Mouse (Mus musculus) kidney, postnatal 0 days (tissue): ENCODE data around the gene Arrdc5. TPM values are rescaled to one million over a fixed set of nuclear protein-coding genes. Genes with fewer than 3 reads are reported as not detected.

Source experiments
- ATAC-seq: fragments of 200-750 bp; cut with Nextera tagmentation; replicated peaks from 2 replicates; pipeline ENCODE4 v1.8.0; 2017; ENCODE audit warnings: low read depth, moderate number of reproducible peaks, moderate TSS enrichment, moderate library complexity; ENCODE audit not compliant: low FRiP score
- DNase-seq: peaks from one replicate; pipeline ENCODE4 v3.0.0-alpha.2; 2016; ENCODE audit warnings: low spot score
- H3K27ac ChIP-seq: fragments of 300-500 bp; sonication (generic); 2 replicates; pipeline ENCODE4 v1.5.1; 2014; ENCODE audit warnings: mild to moderate bottlenecking
- H3K27me3 ChIP-seq: fragments of 300-500 bp; sonication (generic); 2 replicates; pipeline ENCODE4 v1.6.1; 2014; ENCODE audit warnings: low read length, mixed read lengths; ENCODE audit not compliant: insufficient read depth
- H3K36me3 ChIP-seq: fragments of 300-500 bp; sonication (generic); 2 replicates; pipeline ENCODE4 v1.6.1; 2014; ENCODE audit warnings: low read length, mixed read lengths; ENCODE audit not compliant: insufficient read depth
- H3K4me1 ChIP-seq: fragments of 300-500 bp; sonication (generic); replicated peaks from 2 replicates; pipeline ENCODE4 v1.6.1; 2014; ENCODE audit warnings: antibody characterized with exemption, low read length, mixed read lengths; ENCODE audit not compliant: insufficient read depth
- H3K4me2 ChIP-seq: fragments of 300-500 bp; sonication (generic); 2 replicates; pipeline ENCODE4 v1.6.1; 2014; ENCODE audit warnings: mild to moderate bottlenecking, low read length, moderate library complexity, mixed read lengths
- H3K4me3 ChIP-seq: fragments of 300-500 bp; sonication (generic); replicated peaks from 2 replicates; pipeline ENCODE4 v1.5.1; 2014; ENCODE audit warnings: low read depth, low read length
- H3K9ac ChIP-seq: fragments of 300-500 bp; sonication (generic); 2 replicates; pipeline ENCODE4 v1.6.1; 2014; ENCODE audit warnings: low read depth, low read length
- H3K9me3 ChIP-seq: fragments of 300-500 bp; sonication (generic); replicated peaks from 2 replicates; pipeline ENCODE4 v1.6.1; 2016; ENCODE audit warnings: low read length, inconsistent platforms, mixed read lengths
- CTCF ChIP-seq: IDR thresholded peaks from 2 replicates; pipeline ENCODE4 v1.5.1; 2016; ENCODE audit warnings: antibody characterized with exemption, low read depth, mild to moderate bottlenecking, moderate library complexity
- WGBS: fragments of 180-500 bp; shearing (Covaris S2); extraction: QIAGEN DNeasy Blood & Tissue Kit; methylation state at CpG from one replicate; pipeline ENCODE4 v1.1.7; 2014; 5-methylcytosine and 5-hydroxymethylcytosine counted together
- polyA plus RNA-seq: library from polyadenylated mRNA; unstranded; fragments of >200 nt; fragmentation: Nextera tagmentation; extraction: Ambion mirVana; gene quantifications from 2 replicates; pipeline ENCODE4 v1.2.1, GENCODE M21; 2015

The Arrdc5 gene
- polyA plus RNA-seq, 1 experiment from 2014 or later = not detected

DNA sequence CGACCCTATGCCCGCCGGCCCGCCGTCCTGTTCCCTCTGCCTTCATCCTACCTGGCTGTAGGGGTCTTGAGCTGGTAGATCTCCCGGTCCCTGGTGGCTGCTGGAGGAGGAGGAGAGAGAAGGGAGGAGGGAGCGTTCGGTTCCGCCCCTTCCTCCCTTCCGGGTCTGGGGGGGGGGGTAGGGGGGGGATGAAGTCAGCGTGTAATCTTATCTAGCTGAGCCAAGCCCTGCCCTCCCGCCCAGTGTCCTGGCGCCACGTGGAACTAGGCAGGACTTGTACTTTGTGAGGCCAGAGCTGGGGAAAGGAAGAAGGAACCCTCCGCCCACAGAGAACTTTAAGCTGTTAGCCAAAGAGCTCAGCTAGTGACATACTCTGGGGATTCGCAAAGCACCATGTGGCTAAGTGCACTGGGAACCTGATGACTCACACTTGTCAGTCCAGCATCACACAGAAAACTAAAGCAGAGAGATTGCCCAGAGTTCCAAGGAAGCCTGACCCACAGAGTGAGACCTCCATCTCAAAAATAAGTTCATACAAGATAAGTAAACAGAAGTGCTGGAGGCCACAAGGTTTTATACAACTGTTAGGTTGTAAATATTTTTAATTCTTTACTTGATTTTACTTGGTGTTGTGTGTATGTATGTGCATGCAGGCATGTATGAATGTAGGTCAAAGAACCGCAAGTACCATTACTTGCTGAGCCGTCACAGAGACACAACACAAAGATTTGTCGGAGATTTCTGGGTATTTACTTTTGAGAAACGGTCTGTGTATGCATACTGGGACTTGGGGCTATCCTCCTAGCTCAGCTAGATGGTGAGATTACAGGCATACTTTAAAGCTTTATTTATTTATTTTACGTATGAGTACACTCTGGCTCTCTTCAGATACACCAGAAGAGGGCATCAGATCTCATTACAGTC, 23.2 kb downstream of the Arrdc5 start, which contains the start of gene Ticam1:
Gene Ticam1, minus strand, starts transcription at position 144 of the 924 bp plus-strand sequence.
- no peaks in the 10 kb centered on the region for H3K9me3 ChIP-seq
- no peaks in the 10 kb centered on the region for H3K27me3 ChIP-seq
- 5% methylated on average over 19 of the region's 21 CpGs for WGBS
- H3K27ac ChIP-seq = peak within 1 kb of the TSS; percentile 83
- H3K36me3 ChIP-seq = peaks cover 22% of the 10 kb centered on the region
- peaks cover 5% of the 10 kb centered on the region; the same call in 1 of the 2 replicates for H3K4me1 ChIP-seq
- peak within 1 kb of the TSS; percentile 52 for H3K9ac ChIP-seq
- H3K4me3 ChIP-seq = peak within 1 kb of the TSS; percentile 50
- DNase-seq = peak; percentile 99
- TF ChIP-seq CTCF = peak; percentile 61
- peak within 1 kb of the TSS; percentile 67 for H3K4me2 ChIP-seq
- peak; percentile 94 for ATAC-seq

DNA sequence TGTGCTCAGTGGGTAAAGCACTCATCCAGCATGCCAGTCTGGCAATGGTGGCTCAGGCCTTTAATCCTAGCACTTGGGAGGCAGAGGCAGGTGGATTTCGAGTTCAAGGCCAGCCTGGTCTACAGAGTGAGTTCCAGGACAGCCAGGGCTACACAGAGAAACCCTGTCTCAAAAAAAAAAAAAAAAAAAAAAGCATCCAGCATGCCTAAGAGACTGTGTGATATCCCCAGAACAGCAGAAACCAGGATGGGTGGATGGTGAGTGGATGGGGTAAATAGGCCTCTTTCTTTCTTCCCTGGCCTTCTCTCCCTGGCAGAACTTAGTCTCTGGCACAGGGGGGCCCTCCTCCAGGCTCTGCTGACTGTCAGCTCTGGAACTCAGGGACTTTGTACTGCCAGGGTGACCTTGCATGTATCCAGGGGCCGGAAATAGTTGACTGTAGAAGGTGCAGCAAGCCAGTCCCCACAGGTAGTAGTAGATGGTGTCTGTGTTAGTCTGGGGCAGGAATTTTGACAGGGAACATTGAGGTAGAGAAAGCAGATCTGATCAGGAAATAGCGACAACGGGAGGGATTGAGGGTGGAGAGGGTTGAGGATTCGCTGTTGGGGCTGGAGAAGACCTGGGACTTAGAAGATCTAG, 24.1 kb downstream of the Arrdc5 start:
- 17% methylated on average over 5 of the region's 5 CpGs for WGBS

DNA sequence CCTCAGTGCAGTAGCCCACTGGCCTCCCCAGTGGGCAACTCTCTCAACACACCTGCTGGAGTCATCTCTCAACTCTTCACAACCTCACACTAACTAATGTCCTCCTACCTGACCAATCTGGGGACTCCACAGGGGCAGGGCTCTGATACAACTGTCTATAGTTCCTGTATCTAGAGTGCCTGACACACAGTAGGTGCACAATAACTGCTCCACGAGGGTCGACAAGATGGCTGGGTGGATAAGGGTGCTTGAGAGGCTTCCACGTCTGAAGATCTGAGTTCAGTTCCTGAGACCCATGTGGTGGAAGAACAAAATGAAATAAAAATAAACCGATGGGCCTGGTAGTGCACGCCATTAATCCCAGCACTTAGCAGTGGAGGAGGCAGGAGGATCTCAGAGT, 26.1 kb downstream of the Arrdc5 start:
- DNase-seq (no peak), ATAC-seq (no peak)
- H3K9me3 ChIP-seq = no peaks in the 10 kb centered on the region
- H3K27me3 ChIP-seq = no peaks in the 10 kb centered on the region
- no peak overlapping the region for H3K9ac ChIP-seq
- peaks cover 11% of the 10 kb centered on the region for H3K36me3 ChIP-seq
- TF ChIP-seq CTCF = no peak
- no peak overlapping the region for H3K4me3 ChIP-seq
- peaks cover 5% of the 10 kb centered on the region; the same call in 1 of the 2 replicates for H3K4me1 ChIP-seq
- no peak overlapping the region for H3K27ac ChIP-seq
- no peak overlapping the region for H3K4me2 ChIP-seq
- WGBS = 94% methylated on average over 5 of the region's 5 CpGs

More for the DNA sequence above, 24.1 kb downstream of the Arrdc5 start:
- Histone ChIP-seq H3K27ac (peak overlapping the region; percentile 83), H3K9ac (peak overlapping the region; percentile 52), H3K4me2 (peak overlapping the region; percentile 67), H3K4me1 (peaks cover 5% of the 10 kb centered on the region; the same call in 1 of the 2 replicates), H3K9me3 (no peaks in the 10 kb centered on the region), H3K36me3 (peaks cover 20% of the 10 kb centered on the region), H3K4me3 (peak overlapping the region; percentile 50), H3K27me3 (no peaks in the 10 kb centered on the region)
- no peak for TF ChIP-seq CTCF
- DNase-seq (peak; percentile 39), ATAC-seq (peak; percentile 33; the same call in 1 of the 2 replicates)

DNA sequence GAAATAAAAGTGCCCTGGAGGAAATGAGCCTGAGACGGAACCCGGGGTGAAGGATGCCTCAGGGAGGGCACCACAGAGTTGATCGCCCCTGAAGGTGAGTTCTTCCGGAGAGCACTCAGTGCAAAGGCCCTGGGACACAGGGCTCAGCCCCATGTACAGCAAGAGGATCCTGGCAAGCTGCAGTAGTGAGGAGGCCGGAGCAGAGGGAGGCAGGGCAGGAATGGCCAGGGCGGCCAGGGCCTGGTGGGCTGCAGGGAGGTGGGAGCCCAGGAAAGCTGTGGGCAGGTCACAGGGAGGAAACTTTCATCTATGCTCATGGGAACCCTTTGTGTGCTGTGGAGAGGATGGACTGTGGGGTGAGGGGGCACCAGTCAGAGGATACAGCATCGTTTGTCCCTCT, 26.6 kb downstream of the Arrdc5 start:
- Histone ChIP-seq H3K9me3 (no peaks in the 10 kb centered on the region), H3K27ac (no peak overlapping the region), H3K27me3 (no peaks in the 10 kb centered on the region), H3K36me3 (peaks cover 6% of the 10 kb centered on the region), H3K9ac (peak overlapping the region; percentile 42; the same call in 1 of the 2 replicates), H3K4me1 (peaks cover 5% of the 10 kb centered on the region; the same call in 1 of the 2 replicates), H3K4me3 (no peak overlapping the region), H3K4me2 (no peak overlapping the region)
- no peak for DNase-seq
- TF ChIP-seq CTCF = no peak
- 69% methylated on average over 7 of the region's 7 CpGs for WGBS
- ATAC-seq = no peak

DNA sequence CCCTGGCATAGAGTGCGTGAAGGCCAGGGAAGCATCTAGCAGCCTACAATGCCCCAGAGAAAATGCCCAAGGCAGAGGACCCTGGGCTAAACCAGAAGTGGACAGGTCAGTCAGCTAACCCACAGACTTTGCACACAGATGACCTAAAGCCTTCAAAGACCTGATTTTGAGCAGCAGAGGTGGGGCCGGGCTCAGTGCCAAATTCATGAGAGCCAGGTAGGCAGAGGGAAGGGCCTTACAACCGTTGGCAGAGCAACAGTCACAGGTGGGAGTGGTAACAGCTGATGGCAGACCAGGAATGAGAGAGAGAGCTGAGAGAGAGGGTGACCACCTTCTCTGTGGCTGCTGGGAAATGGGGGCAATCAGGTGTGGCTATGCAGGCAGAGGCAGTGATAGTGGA, 27.4 kb downstream of the Arrdc5 start:
- no peak for TF ChIP-seq CTCF
- 71% methylated on average over 3 of the region's 3 CpGs for WGBS
- ATAC-seq = no peak
- Histone ChIP-seq H3K27me3 (no peaks in the 10 kb centered on the region), H3K9me3 (no peaks in the 10 kb centered on the region), H3K9ac (peak overlapping the region; percentile 13; the same call in 1 of the 2 replicates), H3K4me2 (no peak overlapping the region), H3K27ac (no peak overlapping the region), H3K36me3 (peaks cover 3% of the 10 kb centered on the region), H3K4me1 (peaks cover 5% of the 10 kb centered on the region; the same call in 1 of the 2 replicates), H3K4me3 (no peak overlapping the region)
- DNase-seq = no peak

DNA sequence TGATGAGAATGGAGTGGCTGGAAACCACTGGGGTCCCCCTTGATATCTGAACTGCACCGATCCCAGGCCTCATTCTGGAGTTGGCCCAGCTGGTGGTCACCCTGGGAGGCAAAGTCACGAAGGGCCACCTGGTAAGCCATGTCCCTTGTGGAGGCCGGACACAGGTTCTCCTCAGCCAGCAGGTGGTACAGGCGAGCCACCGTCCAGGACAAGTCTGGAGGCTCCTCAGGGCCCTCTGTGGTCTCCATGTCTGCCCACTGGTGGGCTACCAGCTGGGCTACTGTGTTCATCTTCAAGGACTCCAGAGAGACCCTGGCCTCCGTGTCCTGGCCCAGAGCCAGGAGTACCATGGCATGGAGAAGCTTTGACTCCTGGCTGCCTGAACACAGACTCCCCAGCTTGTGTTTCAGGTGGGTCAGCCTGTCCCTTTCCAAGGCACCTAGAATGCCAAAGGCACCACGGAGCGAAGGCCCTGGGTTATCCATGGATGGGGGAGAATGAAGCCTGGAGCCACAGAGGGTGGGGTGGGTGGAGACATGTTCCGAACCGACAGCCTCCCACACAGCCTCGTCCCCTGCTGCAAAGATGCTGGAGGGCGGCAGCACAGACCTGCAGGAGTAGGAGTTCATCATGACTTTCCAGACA, 28.4 kb downstream of the Arrdc5 start:
- DNase-seq = no peak
- Histone ChIP-seq H3K9ac (no peak overlapping the region), H3K4me2 (no peak overlapping the region), H3K4me3 (no peak overlapping the region), H3K27me3 (no peaks in the 10 kb centered on the region), H3K9me3 (no peaks in the 10 kb centered on the region), H3K27ac (no peak overlapping the region), H3K36me3 (peaks cover 3% of the 10 kb centered on the region), H3K4me1 (0 out of 2 replicates have a peak, but pooled peaks cover 5% of the 10 kb centered on the region)
- no peak; the same call in 1 of the 2 replicates for TF ChIP-seq CTCF
- 85% methylated on average over 12 of the region's 12 CpGs for WGBS
- ATAC-seq = no peak
